Mouse (Mus musculus): ENCODE data around the gene Cfap157. TPM values are rescaled to one million over a fixed set of nuclear protein-coding genes. Genes with fewer than 3 reads are reported as not detected.
A peak's percentile ranks its signal among the peaks of the same experiment; 100 is the strongest.

The Cfap157 gene
- polyA plus RNA-seq, 1 experiment from 2014 or later: 0.36 TPM

DNA sequence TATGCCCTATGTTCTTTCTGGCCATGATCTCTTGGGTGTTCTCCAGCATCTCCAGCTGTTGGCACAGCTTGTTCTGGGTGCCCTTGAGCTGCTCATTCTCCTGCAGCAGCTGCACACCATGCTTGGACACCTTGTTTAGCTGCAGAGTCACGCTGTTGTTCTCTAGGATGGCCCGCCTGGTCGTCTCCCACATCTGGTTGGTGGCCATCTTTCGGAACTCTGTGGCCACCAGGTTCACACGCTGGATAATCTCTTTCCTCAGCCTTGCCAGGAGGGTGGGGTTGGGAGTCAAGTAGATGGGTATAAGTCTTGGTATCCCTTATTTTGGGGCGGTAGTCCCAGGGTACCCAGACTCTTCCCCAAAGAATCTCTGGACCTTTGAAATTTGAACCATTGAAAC, 4.5 kb downstream of the Cfap157 start:
- 86% methylated on average over 6 of the region's 6 CpGs for WGBS
- H3K27ac ChIP-seq (replicated peaks in 1 of 2; ENCODE audit: control insufficient read depth in 1 of 2, insufficient read depth in 1 of 2, low read depth in 2 of 2, low read length in 2 of 2): no peak overlapping the region
- no peak for ATAC-seq (ENCODE audit: insufficient number of reproducible peaks, insufficient read depth, low FRiP score, low read depth)
- H3K27me3 ChIP-seq (ENCODE audit: control insufficient read depth, insufficient read depth, low read length): no peaks in the 10 kb centered on the region
- no peak overlapping the region for H3K4me2 ChIP-seq (ENCODE audit: low read length)
- H3K9ac ChIP-seq (ENCODE audit: low read length): no peak overlapping the region
- no peak overlapping the region for H3K4me3 ChIP-seq (ENCODE audit: control insufficient read depth in 1 of 2, insufficient read depth in 1 of 2, low read depth in 1 of 2, low read length in 2 of 2)
- peaks cover 10 to 13% of the 10 kb centered on the region in 2 experiments for H3K4me1 ChIP-seq (ENCODE audit: control insufficient read depth in 2 of 2, insufficient read depth in 2 of 2, low read length in 2 of 2)
- H3K9me3 ChIP-seq (ENCODE audit: control insufficient read depth, low read length): no peaks in the 10 kb centered on the region
- no peaks in the 10 kb centered on the region for H3K36me3 ChIP-seq (ENCODE audit: control insufficient read depth, insufficient read depth, low read length)

DNA sequence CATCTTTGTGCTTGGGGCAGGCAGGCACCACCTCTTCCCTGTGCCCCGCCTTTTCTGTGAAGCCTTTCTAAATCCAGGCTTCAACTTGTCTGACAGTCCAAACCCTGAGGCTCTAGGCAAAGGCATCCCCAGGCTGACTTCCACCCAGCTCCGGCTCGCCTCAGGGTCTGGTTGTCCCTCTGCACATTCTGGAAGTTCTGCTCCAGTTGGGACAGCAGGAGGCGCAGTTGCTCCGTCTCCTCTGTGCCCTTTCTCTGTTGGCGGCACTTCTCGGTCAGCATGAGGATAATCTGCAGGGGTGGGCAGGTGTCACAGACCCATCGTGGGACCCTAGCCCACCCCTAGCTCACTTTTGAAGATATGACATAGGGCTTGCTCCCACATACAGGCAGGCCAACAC, 5.1 kb downstream of the Cfap157 start:
- H3K27me3 ChIP-seq (ENCODE audit: control insufficient read depth, insufficient read depth, low read length): no peaks in the 10 kb centered on the region
- no peak for ATAC-seq (ENCODE audit: insufficient number of reproducible peaks, insufficient read depth, low FRiP score, low read depth)
- no peaks in the 10 kb centered on the region for H3K36me3 ChIP-seq (ENCODE audit: control insufficient read depth, insufficient read depth, low read length)
- H3K27ac ChIP-seq (replicated peaks in 1 of 2; ENCODE audit: control insufficient read depth in 1 of 2, insufficient read depth in 1 of 2, low read depth in 2 of 2, low read length in 2 of 2): no peak overlapping the region
- H3K4me1 ChIP-seq (ENCODE audit: control insufficient read depth in 2 of 2, insufficient read depth in 2 of 2, low read length in 2 of 2): peaks cover 9 to 12% of the 10 kb centered on the region in 2 experiments
- H3K9me3 ChIP-seq (ENCODE audit: control insufficient read depth, low read length): no peaks in the 10 kb centered on the region
- no peak overlapping the region for H3K9ac ChIP-seq (ENCODE audit: low read length)
- WGBS: 13% methylated on average over 8 of the region's 8 CpGs
- no peak overlapping the region for H3K4me3 ChIP-seq (ENCODE audit: control insufficient read depth in 1 of 2, insufficient read depth in 1 of 2, low read depth in 1 of 2, low read length in 2 of 2)
- no peak overlapping the region for H3K4me2 ChIP-seq (ENCODE audit: low read length)

DNA sequence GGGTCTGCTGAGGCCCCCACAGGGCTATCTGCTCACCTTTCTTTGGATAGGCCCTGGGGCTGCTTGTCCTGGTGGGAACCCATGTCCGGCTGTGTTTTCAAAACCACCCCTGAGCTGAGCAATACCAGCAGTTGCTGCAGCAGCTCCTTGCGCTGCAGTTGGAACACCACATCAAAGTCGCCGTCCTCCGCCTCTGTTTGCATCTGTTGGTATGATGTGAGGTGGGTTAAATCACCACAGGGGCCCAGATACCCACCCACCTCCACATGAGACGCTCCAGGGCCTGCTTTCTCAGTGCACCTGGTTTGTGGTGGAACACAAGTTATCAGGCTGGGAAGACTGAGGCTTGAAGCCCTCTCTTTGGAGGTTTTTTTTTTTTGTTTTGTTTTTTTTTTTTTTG, 6.1 kb downstream of the Cfap157 start:
- H3K27me3 ChIP-seq (ENCODE audit: control insufficient read depth, insufficient read depth, low read length): no peaks in the 10 kb centered on the region
- no peak overlapping the region for H3K9ac ChIP-seq (ENCODE audit: low read length)
- no peaks in the 10 kb centered on the region for H3K36me3 ChIP-seq (ENCODE audit: control insufficient read depth, insufficient read depth, low read length)
- peaks cover 7 to 9% of the 10 kb centered on the region in 2 experiments for H3K4me1 ChIP-seq (ENCODE audit: control insufficient read depth in 2 of 2, insufficient read depth in 2 of 2, low read length in 2 of 2)
- H3K4me2 ChIP-seq (ENCODE audit: low read length): no peak overlapping the region
- no peaks in the 10 kb centered on the region for H3K9me3 ChIP-seq (ENCODE audit: control insufficient read depth, low read length)
- no peak for ATAC-seq (ENCODE audit: insufficient number of reproducible peaks, insufficient read depth, low FRiP score, low read depth)
- 93% methylated on average over 6 of the region's 6 CpGs for WGBS
- no peak overlapping the region for H3K27ac ChIP-seq (replicated peaks in 1 of 2; ENCODE audit: control insufficient read depth in 1 of 2, insufficient read depth in 1 of 2, low read depth in 2 of 2, low read length in 2 of 2)
- H3K4me3 ChIP-seq (ENCODE audit: control insufficient read depth in 1 of 2, insufficient read depth in 1 of 2, low read depth in 1 of 2, low read length in 2 of 2): no peak overlapping the region

DNA sequence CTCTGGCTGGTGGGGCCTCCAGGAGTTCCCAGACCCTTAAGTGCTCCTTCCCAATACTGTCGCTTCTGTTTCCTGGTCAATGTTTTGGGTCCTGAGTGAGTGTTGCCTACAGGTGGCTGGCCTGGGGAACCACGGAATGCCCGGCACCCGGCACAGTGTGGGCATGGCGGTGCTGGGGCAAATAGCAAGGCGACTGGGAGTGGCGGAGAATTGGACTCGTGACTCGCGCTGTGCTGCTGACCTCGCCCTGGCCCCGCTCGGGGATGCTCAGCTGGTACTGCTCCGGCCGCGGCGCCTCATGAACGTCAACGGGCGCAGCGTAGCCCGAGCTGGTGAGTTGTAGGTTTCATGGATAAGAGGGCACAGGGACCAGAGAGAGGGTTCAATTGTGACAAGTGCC, 8.0 kb downstream of the Cfap157 start:
- WGBS: 23% methylated on average over 22 of the region's 22 CpGs
- H3K9ac ChIP-seq (ENCODE audit: low read length): peak overlapping the region; percentile 70
- H3K9me3 ChIP-seq (ENCODE audit: control insufficient read depth, low read length): no peaks in the 10 kb centered on the region
- H3K4me1 ChIP-seq (ENCODE audit: control insufficient read depth in 2 of 2, insufficient read depth in 2 of 2, low read length in 2 of 2): peaks cover 7 to 9% of the 10 kb centered on the region in 2 experiments
- no peaks in the 10 kb centered on the region for H3K36me3 ChIP-seq (ENCODE audit: control insufficient read depth, insufficient read depth, low read length)
- no peaks in the 10 kb centered on the region for H3K27me3 ChIP-seq (ENCODE audit: control insufficient read depth, insufficient read depth, low read length)
- H3K4me3 ChIP-seq (ENCODE audit: control insufficient read depth in 1 of 2, insufficient read depth in 1 of 2, low read depth in 1 of 2, low read length in 2 of 2): peak overlapping the region; percentile 57 to 73
- H3K27ac ChIP-seq (replicated peaks in 1 of 2; ENCODE audit: control insufficient read depth in 1 of 2, insufficient read depth in 1 of 2, low read depth in 2 of 2, low read length in 2 of 2): no peak overlapping the region
- peak overlapping the region; percentile 87 for H3K4me2 ChIP-seq (ENCODE audit: low read length)
- ATAC-seq (ENCODE audit: insufficient number of reproducible peaks, insufficient read depth, low FRiP score, low read depth): no peak

DNA sequence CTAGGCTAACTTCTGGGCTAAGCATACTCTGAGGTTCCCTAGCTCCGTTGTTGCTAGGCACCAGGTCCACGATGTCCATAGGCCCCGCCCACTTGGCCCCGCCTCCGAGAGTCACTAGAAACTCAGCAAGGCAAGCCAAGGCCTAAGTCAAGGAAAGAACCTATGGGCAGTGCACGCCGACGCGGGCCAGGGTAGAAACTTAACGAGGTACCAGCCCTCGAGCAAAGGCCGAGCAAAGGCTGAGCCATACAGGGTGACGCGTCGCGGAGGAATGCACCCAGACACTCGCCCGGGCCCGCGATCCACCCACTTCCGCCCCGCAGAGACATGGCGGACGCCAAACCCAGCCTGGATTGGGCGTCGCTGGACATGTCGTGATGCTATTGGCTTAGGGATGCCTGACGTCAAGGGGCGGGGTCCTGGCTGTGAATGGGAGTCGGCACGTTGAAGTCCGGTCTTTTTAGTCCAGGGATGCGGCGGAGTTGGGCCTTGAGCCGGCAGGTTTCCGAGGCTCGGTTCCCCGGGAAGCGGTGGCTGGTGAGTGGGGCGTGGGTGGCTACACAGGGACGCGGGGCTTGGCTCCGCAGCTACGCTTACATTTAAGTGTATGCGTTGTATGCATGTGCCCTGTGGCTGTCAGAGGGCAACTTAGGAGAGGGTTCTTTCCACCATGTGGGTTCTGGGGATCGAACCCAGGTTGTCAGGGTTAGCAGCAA, 8.7 kb downstream of the Cfap157 start, which contains the start of the genes Ttc16 and Ptrh1:
Gene Ttc16 (minus strand): TSS at position 275 of the 716 bp plus-strand sequence.
Gene Ptrh1 (plus strand): TSS at position 428 of the 716 bp plus-strand sequence.
- H3K4me2 ChIP-seq (ENCODE audit: low read length): peak within 1 kb of the TSS; percentile 87
- H3K27me3 ChIP-seq (ENCODE audit: control insufficient read depth, insufficient read depth, low read length): no peaks in the 10 kb centered on the region
- peak within 1 kb of the TSS; percentile 70 for H3K9ac ChIP-seq (ENCODE audit: low read length)
- no peaks in the 10 kb centered on the region for H3K9me3 ChIP-seq (ENCODE audit: control insufficient read depth, low read length)
- peaks cover 7 to 9% of the 10 kb centered on the region in 2 experiments for H3K4me1 ChIP-seq (ENCODE audit: control insufficient read depth in 2 of 2, insufficient read depth in 2 of 2, low read length in 2 of 2)
- H3K27ac ChIP-seq (replicated peaks in 1 of 2; ENCODE audit: control insufficient read depth in 1 of 2, insufficient read depth in 1 of 2, low read depth in 2 of 2, low read length in 2 of 2): peak within 1 kb of the TSS; percentile 67 to 73; a peak in 3 of 4 replicates
- H3K4me3 ChIP-seq (ENCODE audit: control insufficient read depth in 1 of 2, insufficient read depth in 1 of 2, low read depth in 1 of 2, low read length in 2 of 2): peak within 1 kb of the TSS; percentile 57 to 73
- no peaks in the 10 kb centered on the region for H3K36me3 ChIP-seq (ENCODE audit: control insufficient read depth, insufficient read depth, low read length)
- under 1% methylated on average over 46 of the region's 46 CpGs for WGBS
- ATAC-seq (ENCODE audit: insufficient number of reproducible peaks, insufficient read depth, low FRiP score, low read depth): peak; percentile 93

DNA sequence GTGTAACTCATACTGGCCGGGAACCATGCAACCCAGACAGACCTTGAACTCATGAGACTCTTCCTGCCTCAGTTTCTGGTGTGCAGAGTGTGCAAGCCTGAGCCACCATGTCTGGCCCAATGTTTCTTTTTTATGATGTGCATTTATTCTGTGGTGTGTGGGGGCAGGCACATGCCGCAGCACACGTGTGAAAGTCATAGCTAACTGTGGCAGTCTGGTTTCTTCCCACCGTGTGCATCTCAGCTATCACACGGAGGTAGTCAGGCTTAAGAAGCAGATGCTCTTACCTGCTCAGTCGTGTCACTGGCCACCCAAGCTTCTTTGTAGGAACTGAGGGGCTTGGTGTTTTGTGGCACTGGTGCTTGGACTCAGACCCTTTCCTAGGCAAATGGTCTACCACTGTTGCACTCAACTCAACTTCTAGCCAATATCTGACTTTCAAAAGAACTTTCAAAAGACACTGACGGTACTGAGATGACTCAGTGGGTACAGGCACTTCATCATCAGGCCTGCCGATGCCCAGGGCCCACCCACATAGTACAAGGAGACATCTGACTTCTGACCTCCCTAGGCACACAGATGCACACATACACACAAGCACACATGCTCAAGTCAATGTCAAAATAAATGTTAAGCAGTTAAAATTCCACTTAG, 11.5 kb downstream of the Cfap157 start:
- Histone ChIP-seq H3K27me3 (ENCODE audit: control insufficient read depth, insufficient read depth, low read length) (no peaks in the 10 kb centered on the region), H3K27ac (replicated peaks in 1 of 2; ENCODE audit: control insufficient read depth in 1 of 2, insufficient read depth in 1 of 2, low read depth in 2 of 2, low read length in 2 of 2) (no peak overlapping the region)
- WGBS: 79% methylated on average over 8 of the region's 8 CpGs

DNA sequence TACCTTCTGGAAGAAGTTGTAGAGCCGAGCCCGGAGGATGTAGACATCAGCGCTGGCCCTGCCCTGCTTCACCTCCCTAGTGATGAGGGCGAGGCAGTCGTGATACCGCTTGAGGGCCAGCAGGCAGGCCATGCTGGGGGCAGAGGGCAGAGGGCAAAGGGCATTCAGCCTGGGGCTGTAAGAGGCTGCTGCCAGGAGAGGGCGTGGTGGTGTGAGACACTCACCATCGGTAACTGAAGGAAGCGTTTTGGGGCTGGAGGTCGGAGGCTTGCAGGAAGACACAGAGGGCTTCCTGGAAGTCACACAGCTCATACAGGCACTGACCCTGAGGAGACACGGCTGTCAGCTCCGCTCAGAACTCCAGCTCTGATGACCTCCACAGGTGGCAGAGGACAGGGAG, 12.3 kb downstream of the Cfap157 start:
- 29% methylated on average over 12 of the region's 12 CpGs for WGBS
- H3K9me3 ChIP-seq (ENCODE audit: control insufficient read depth, low read length): no peaks in the 10 kb centered on the region
- no peaks in the 10 kb centered on the region for H3K36me3 ChIP-seq (ENCODE audit: control insufficient read depth, insufficient read depth, low read length)
- no peak overlapping the region for H3K27ac ChIP-seq (replicated peaks in 1 of 2; ENCODE audit: control insufficient read depth in 1 of 2, insufficient read depth in 1 of 2, low read depth in 2 of 2, low read length in 2 of 2)
- H3K4me2 ChIP-seq (ENCODE audit: low read length): no peak overlapping the region
- H3K27me3 ChIP-seq (ENCODE audit: control insufficient read depth, insufficient read depth, low read length): no peaks in the 10 kb centered on the region
- no peak overlapping the region for H3K4me3 ChIP-seq (ENCODE audit: control insufficient read depth in 1 of 2, insufficient read depth in 1 of 2, low read depth in 1 of 2, low read length in 2 of 2)
- H3K4me1 ChIP-seq (ENCODE audit: control insufficient read depth in 2 of 2, insufficient read depth in 2 of 2, low read length in 2 of 2): peaks cover 7 to 9% of the 10 kb centered on the region in 2 experiments
- no peak for ATAC-seq (ENCODE audit: insufficient number of reproducible peaks, insufficient read depth, low FRiP score, low read depth)
- no peak overlapping the region for H3K9ac ChIP-seq (ENCODE audit: low read length)

More for the DNA sequence above, 11.5 kb downstream of the Cfap157 start:
- peaks cover 7 to 9% of the 10 kb centered on the region in 2 experiments for H3K4me1 ChIP-seq (ENCODE audit: control insufficient read depth in 2 of 2, insufficient read depth in 2 of 2, low read length in 2 of 2)
- no peaks in the 10 kb centered on the region for H3K36me3 ChIP-seq (ENCODE audit: control insufficient read depth, insufficient read depth, low read length)
- no peak overlapping the region for H3K4me3 ChIP-seq (ENCODE audit: control insufficient read depth in 1 of 2, insufficient read depth in 1 of 2, low read depth in 1 of 2, low read length in 2 of 2)
- H3K9ac ChIP-seq (ENCODE audit: low read length): no peak overlapping the region
- H3K9me3 ChIP-seq (ENCODE audit: control insufficient read depth, low read length): no peaks in the 10 kb centered on the region
- no peak overlapping the region for H3K4me2 ChIP-seq (ENCODE audit: low read length)
- ATAC-seq (ENCODE audit: insufficient number of reproducible peaks, insufficient read depth, low FRiP score, low read depth): no peak

All from heart, embryonic 14.5 days (tissue).